Mouse (Mus musculus): ENCODE results near the gene Il1rapl1.

- no peak for TF ChIP-seq POLR2A (IDR thresholded peaks at IDR 0.05; ENCODE audit: control insufficient read depth, low read depth, low read length)
- TF ChIP-seq CTCF (IDR thresholded peaks at IDR 0.05; ENCODE audit: control insufficient read depth, insufficient read depth, insufficient replicate concordance, low read depth, low read length) = no peak
Measured at GRCm38 (mm10) chrX:88038984-88039383, 76.5 kb downstream of the Il1rapl1 start.

Measured in testis, adult 2 months (tissue).